In the genomic region with DNA sequence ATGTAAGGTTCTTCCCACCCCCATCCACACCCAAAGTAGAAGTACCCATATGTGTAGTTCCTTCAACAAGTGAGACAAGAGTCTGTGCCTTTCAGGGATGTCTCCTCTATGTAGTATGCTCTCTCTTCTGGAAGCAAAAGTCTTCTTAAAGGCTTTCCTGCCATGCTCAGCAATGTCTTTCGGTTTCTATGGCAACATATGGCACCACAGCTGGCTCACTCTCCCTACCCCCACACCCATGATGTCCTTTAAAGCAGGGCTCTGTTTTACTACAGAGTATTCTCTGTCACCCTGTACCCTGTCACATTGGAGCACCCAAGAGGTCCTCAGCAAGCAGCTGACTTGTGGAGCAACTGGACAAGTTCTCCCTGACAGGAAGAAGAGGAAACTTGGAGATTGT, we compare ENCODE assay signal across 15 mouse cellular contexts. TPM values are rescaled to one million over a fixed set of nuclear protein-coding genes. Genes with fewer than 3 reads are reported as not detected.
DNase-seq lines count a peak whose midpoint lies in the region; ATAC-seq lines count a peak whose summit lies in the region.
"Had no signal": no experiment of that assay in that cellular context is flagged by ENCODE, and none has a peak within 500 bp of the region (broad histone marks: within the 10 kb centered on the region; RNA-seq: fewer than 3 reads in every experiment).

No protein-coding gene starts in this region.

- peaks cover 6% of the 10 kb centered on the region; the same call in 1 of the 2 replicates for H3K4me1 ChIP-seq in forebrain, embryonic 15.5 days
- H3K4me1 ChIP-seq in forebrain, embryonic 11.5 days (replicated peaks; ENCODE audit: control insufficient read depth, insufficient read depth, low read length), result no peaks in the 10 kb centered on the region
- H3K4me1 ChIP-seq in midbrain, embryonic 14.5 days (ENCODE audit: control insufficient read depth, insufficient read depth, low read length), result peaks cover 4% of the 10 kb centered on the region; the same call in 1 of the 2 replicates
- H3K4me1 ChIP-seq in midbrain, embryonic 11.5 days (ENCODE audit: control insufficient read depth, insufficient read depth, low read length), result no peaks in the 10 kb centered on the region; the same call in 1 of the 2 replicates
- H3K4me1 ChIP-seq in hindbrain, embryonic 16.5 days (ENCODE audit: control insufficient read depth, insufficient read depth, low read depth, low read length), result peaks cover 13% of the 10 kb centered on the region

- H3K9me3 ChIP-seq in forebrain, embryonic 15.5 days, result no peaks in the 10 kb centered on the region
- H3K9me3 ChIP-seq in forebrain, embryonic 11.5 days (ENCODE audit: control insufficient read depth, low read length), result no peaks in the 10 kb centered on the region
- no peaks in the 10 kb centered on the region for H3K9me3 ChIP-seq in midbrain, embryonic 14.5 days (ENCODE audit: control insufficient read depth, low read length)
- no peaks in the 10 kb centered on the region for H3K9me3 ChIP-seq in midbrain, embryonic 11.5 days (ENCODE audit: control insufficient read depth, low read length)
- H3K9me3 ChIP-seq in hindbrain, embryonic 16.5 days (ENCODE audit: control insufficient read depth, low read length), result no peaks in the 10 kb centered on the region
- H3K9me3 ChIP-seq: embryonic facial prominence, embryonic 15.5 days; intestine, embryonic 15.5 days had no signal

- H3K36me3 ChIP-seq in forebrain, embryonic 15.5 days, result no peaks in the 10 kb centered on the region
- H3K36me3 ChIP-seq in forebrain, embryonic 11.5 days (ENCODE audit: control insufficient read depth, insufficient read depth, low read length), result no peaks in the 10 kb centered on the region
- no peaks in the 10 kb centered on the region for H3K36me3 ChIP-seq in midbrain, embryonic 14.5 days (ENCODE audit: control insufficient read depth, insufficient read depth, low read length)
- no peaks in the 10 kb centered on the region for H3K36me3 ChIP-seq in midbrain, embryonic 11.5 days (ENCODE audit: control insufficient read depth, insufficient read depth, low read length)
- no peaks in the 10 kb centered on the region for H3K36me3 ChIP-seq in hindbrain, embryonic 16.5 days (ENCODE audit: control insufficient read depth, insufficient read depth, low read length)
- H3K36me3 ChIP-seq: embryonic facial prominence, embryonic 15.5 days; intestine, embryonic 15.5 days had no signal

- H3K4me3 ChIP-seq in forebrain, embryonic 15.5 days, result no peak overlapping the region
- no peak overlapping the region for H3K4me3 ChIP-seq in forebrain, embryonic 11.5 days (ENCODE audit: low read depth, low read length)
- no peak overlapping the region for H3K4me3 ChIP-seq in midbrain, embryonic 14.5 days (replicated peaks; ENCODE audit: low read depth, low read length)
- no peak overlapping the region for H3K4me3 ChIP-seq in midbrain, embryonic 11.5 days (ENCODE audit: low read depth, low read length)
- H3K4me3 ChIP-seq in hindbrain, embryonic 16.5 days (ENCODE audit: low read length), result no peak overlapping the region
- H3K4me3 ChIP-seq: embryonic facial prominence, embryonic 15.5 days; intestine, embryonic 15.5 days had no signal

- DNase-seq in forebrain, embryonic 11.5 days (ENCODE audit: low spot score), result no peak
- peak; percentile 35 for DNase-seq in midbrain, embryonic 14.5 days
- DNase-seq in midbrain, embryonic 11.5 days (ENCODE audit: low spot score, missing footprints), result no peak
- peak; percentile 49 to 74 for DNase-seq in right cerebral cortex, postnatal 10 days (ENCODE audit: low spot score in 2 of 2)
- no peak for DNase-seq in thymus, adult 18-20 months
- DNase-seq: cerebellum, postnatal 10 days; liver; lung, postnatal 14 days; thymus, adult 2 months had no signal

- ATAC-seq in forebrain, embryonic 15.5 days (replicated peaks), result 0 out of 2 replicates have a peak, but pooled peaks have one; percentile 57
- ATAC-seq in forebrain, embryonic 11.5 days (replicated peaks; ENCODE audit: low FRiP score), result no peak
- no peak for ATAC-seq in midbrain, embryonic 14.5 days (ENCODE audit: low FRiP score, low TSS enrichment)
- no peak for ATAC-seq in midbrain, embryonic 11.5 days (ENCODE audit: low FRiP score)
- peak; percentile 65 for ATAC-seq in hindbrain, embryonic 16.5 days
- no peak for ATAC-seq in megakaryocyte, adult 5-6 weeks (ENCODE audit: poor library complexity, severe bottlenecking)
- ATAC-seq: intestine, embryonic 15.5 days had no signal

- H3K27me3 ChIP-seq in forebrain, embryonic 15.5 days, result no peaks in the 10 kb centered on the region
- no peaks in the 10 kb centered on the region for H3K27me3 ChIP-seq in forebrain, embryonic 11.5 days (ENCODE audit: control insufficient read depth, insufficient read depth, low read length)
- no peaks in the 10 kb centered on the region for H3K27me3 ChIP-seq in midbrain, embryonic 14.5 days (ENCODE audit: control insufficient read depth, insufficient read depth, low read length)
- no peaks in the 10 kb centered on the region; the same call in 1 of the 2 replicates for H3K27me3 ChIP-seq in midbrain, embryonic 11.5 days (ENCODE audit: control insufficient read depth, insufficient read depth, low read length)
- no peaks in the 10 kb centered on the region for H3K27me3 ChIP-seq in hindbrain, embryonic 16.5 days (replicated peaks; ENCODE audit: control insufficient read depth, insufficient read depth, low read length)
- H3K27me3 ChIP-seq: embryonic facial prominence, embryonic 15.5 days had no signal

- WGBS in forebrain, embryonic 15.5 days, result 85% methylated on average over 1 of the region's 1 CpGs
- 96% methylated on average over 1 of the region's 1 CpGs for WGBS in forebrain, embryonic 11.5 days
- WGBS in midbrain, embryonic 14.5 days, result 90% methylated on average over 1 of the region's 1 CpGs
- 78% methylated on average over 1 of the region's 1 CpGs for WGBS in midbrain, embryonic 11.5 days
- 96% methylated on average over 1 of the region's 1 CpGs for WGBS in hindbrain, embryonic 16.5 days

- H3K4me2 ChIP-seq in forebrain, embryonic 15.5 days (replicated peaks), result no peak overlapping the region
- no peak overlapping the region for H3K4me2 ChIP-seq in forebrain, embryonic 11.5 days (ENCODE audit: low read depth, low read length, severe bottlenecking)
- H3K4me2 ChIP-seq in midbrain, embryonic 14.5 days (ENCODE audit: low read length), result no peak overlapping the region
- H3K4me2 ChIP-seq in midbrain, embryonic 11.5 days, result no peak overlapping the region
- no peak overlapping the region for H3K4me2 ChIP-seq in hindbrain, embryonic 16.5 days (ENCODE audit: low read length)
- H3K4me2 ChIP-seq: embryonic facial prominence, embryonic 15.5 days; intestine, embryonic 15.5 days had no signal

- H3K27ac ChIP-seq in forebrain, embryonic 15.5 days (replicated peaks), result no peak overlapping the region
- H3K27ac ChIP-seq in forebrain, embryonic 11.5 days (ENCODE audit: low read depth, low read length), result no peak overlapping the region
- no peak overlapping the region for H3K27ac ChIP-seq in midbrain, embryonic 14.5 days (replicated peaks; ENCODE audit: low read depth, low read length)
- H3K27ac ChIP-seq in midbrain, embryonic 11.5 days (ENCODE audit: low read depth, low read length), result no peak overlapping the region
- no peak overlapping the region for H3K27ac ChIP-seq in hindbrain, embryonic 16.5 days (ENCODE audit: low read depth, low read length)
- H3K27ac ChIP-seq: embryonic facial prominence, embryonic 15.5 days; intestine, embryonic 15.5 days had no signal

- no peak overlapping the region for H3K9ac ChIP-seq in forebrain, embryonic 15.5 days (replicated peaks)
- H3K9ac ChIP-seq in forebrain, embryonic 11.5 days (ENCODE audit: low read length), result no peak overlapping the region
- H3K9ac ChIP-seq in midbrain, embryonic 14.5 days (replicated peaks; ENCODE audit: low read length), result no peak overlapping the region
- H3K9ac ChIP-seq in midbrain, embryonic 11.5 days (ENCODE audit: low read length), result no peak overlapping the region
- H3K9ac ChIP-seq in hindbrain, embryonic 16.5 days (ENCODE audit: low read depth, low read length), result no peak overlapping the region
- H3K9ac ChIP-seq: embryonic facial prominence, embryonic 15.5 days; intestine, embryonic 15.5 days had no signal

RNA-seq across cellular contexts. Expression of a gene that starts 55.8 kb away (rescaled TPM):
- 0.15 and 0.22 TPM in 2 replicates for polyA plus RNA-seq in forebrain, embryonic 15.5 days (2015; fragmentation: Nextera tagmentation; extraction: Ambion mirVana)
- not detected in 2 replicates for polyA plus RNA-seq in forebrain, embryonic 11.5 days (2014; fragmentation: Nextera tagmentation; extraction: Ambion mirVana)
- polyA plus RNA-seq in midbrain, embryonic 14.5 days (2014; fragmentation: Nextera tagmentation; extraction: Ambion mirVana), result 0.11 and 0.28 TPM in 2 replicates
- not detected in 2 replicates for polyA plus RNA-seq in midbrain, embryonic 11.5 days (2014; fragmentation: Nextera tagmentation; extraction: Ambion mirVana)
- polyA plus RNA-seq in hindbrain, embryonic 16.5 days (2015; fragmentation: Nextera tagmentation; extraction: Ambion mirVana), result 0.45 and 0.51 TPM in 2 replicates
- total RNA-seq in megakaryocyte, adult 5-6 weeks (2015), result not detected in 2 replicates
- total RNA-seq in megakaryocyte, adult 5-6 weeks (2017), result not detected in 2 replicates
- polyA plus RNA-seq: heart, embryonic 14.5 days had no signal

Comparison
In these comparisons a context has a peak if more than half of its experiments do, and no peak if none do; other contexts are left out.
1. ATAC-seq: peak in forebrain, embryonic 15.5 days (single experiment) and hindbrain, embryonic 16.5 days (single experiment); none in forebrain, embryonic 11.5 days (single experiment), midbrain, embryonic 14.5 days (single experiment), midbrain, embryonic 11.5 days (single experiment) and megakaryocyte, adult 5-6 weeks (single experiment).
2. DNase-seq: peak in midbrain, embryonic 14.5 days (single experiment) and right cerebral cortex, postnatal 10 days (2 of 2); none in forebrain, embryonic 11.5 days (single experiment), midbrain, embryonic 11.5 days (single experiment) and thymus, adult 18-20 months (0 of 2).